Mouse (Mus musculus) lung, postnatal 25 days (tissue): Measurements from ENCODE around the gene Pik3c2g.

Experiments used
- DNase-seq: peaks from one replicate; pipeline ENCODE4 v3.0.0; 2022; ENCODE audit warnings: low spot score

Gene Pik3c2g

DNA sequence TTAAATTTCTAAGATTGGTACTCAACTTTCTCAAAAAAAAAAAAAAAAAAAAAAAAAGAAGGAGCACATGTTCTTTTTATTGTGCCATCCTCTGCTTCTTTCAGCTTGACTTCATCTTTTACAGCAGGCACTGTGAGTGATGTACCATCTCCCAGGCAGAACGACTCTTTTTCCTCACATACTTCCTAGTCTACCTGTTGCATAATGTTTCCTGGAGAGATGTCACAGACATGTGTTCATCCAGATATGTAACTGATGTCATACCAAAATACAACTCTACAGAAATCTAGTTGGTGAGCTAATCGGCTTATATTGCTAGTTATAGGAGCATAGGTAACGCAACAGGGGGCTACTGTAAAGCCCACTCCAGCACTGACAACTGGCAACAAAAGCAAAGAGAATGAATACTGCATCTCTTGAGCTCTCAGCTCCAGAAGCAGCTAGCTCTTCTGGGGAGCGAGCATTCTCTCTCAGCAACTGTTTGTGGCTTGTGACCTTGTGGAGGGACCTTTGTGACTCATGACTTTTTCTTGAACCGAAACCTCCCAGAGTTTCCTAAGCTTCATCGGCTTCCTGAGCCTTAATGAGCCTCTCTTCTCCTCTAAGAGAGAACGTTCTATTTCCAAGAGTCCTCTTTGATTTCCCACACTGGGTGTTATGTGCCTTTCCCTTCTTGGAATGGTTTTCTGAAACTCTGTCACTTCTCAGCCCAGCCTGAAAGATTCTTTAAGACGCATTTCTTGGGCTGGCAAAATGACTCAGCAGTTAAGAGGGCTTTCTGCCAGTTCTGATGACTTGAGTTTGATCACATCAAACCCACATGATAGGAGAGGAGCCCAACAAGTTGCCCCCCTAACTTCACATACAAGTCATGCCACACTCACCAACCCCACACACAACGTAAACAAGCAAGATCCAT lies 148.9 kb downstream of the Pik3c2g start:
- no peak for DNase-seq

DNA sequence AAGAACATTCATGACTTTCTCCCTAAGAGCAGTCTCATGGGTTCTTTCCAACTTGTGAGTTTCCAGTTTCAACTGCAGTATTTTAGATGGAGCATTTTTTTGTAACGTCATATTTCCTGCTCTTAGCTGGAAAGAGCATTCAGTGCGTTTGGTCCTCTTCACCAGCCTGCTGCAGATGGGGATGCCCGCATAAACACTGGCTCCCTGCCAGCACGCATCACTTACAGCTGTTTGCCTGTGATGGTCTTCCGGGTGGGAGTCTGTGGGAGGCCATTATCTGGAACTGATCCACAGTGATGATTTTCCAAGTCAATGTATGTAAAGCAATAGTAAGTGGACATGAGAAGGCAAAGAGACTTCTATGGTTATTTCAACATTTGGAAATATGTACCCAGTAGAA lies 151.3 kb downstream of the Pik3c2g start:
- no peak for DNase-seq

- DNase-seq = no peak
Observed at GRCm38 (mm10) chr6:139742693-139743432, 155.8 kb downstream of the Pik3c2g start.

GRCm38 (mm10) chr6:139746758-139747479 lies 159.9 kb downstream of the Pik3c2g start:
- DNase-seq = no peak

DNA sequence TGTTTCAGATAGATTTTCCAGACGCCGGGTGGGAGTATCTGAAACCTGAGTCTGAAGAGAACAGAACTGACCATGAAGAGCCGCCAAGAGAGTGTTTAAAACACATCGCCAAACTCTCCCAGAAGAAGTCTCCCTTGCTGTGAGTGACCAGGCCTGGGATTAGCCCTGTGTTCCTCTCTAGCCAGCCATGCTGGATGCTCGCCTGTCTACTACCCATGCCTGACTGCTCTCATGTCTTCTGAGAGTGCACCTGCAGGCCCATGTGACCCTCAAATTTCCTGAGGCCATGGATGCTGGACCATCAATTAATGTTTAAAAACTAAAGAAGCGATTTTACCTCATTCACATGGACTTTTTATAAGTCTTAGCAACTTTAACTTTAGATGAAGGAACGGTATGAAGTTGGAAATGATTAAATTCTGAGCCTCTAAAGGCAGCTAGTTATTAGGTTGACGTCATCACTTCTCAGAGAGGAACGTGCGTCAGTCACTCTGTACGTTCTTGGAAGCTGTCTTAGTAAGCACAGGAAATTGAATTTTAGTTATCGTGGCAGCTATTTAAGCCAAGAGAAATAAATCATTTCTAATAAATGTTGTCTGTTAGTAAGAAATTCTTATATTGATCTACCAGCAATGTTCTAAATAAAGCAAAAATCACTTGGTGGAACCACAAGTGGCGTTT lies 161.2 kb downstream of the Pik3c2g start:
- no peak for DNase-seq

GRCm38 (mm10) chr6:139750599-139750998 lies 163.6 kb downstream of the Pik3c2g start:
- DNase-seq = no peak

DNA sequence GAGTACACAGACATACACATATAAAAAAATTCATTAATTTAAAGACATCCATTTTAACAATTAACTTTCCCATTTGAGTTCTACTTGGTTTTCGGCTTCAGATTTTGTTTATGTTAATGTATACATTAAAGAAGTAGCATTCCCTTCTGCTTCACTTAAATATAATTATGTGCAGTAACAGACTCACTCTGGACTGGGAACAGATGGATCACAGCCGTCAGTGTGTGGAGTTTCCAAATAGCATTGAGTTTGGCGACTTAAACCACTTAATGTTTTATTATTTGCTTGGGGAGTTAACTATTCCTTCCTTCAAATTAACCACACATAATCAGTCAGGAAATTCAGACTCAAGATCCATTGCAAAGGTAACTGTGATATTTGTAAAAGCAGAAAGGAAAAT lies 164.0 kb downstream of the Pik3c2g start:
- DNase-seq = no peak

DNA sequence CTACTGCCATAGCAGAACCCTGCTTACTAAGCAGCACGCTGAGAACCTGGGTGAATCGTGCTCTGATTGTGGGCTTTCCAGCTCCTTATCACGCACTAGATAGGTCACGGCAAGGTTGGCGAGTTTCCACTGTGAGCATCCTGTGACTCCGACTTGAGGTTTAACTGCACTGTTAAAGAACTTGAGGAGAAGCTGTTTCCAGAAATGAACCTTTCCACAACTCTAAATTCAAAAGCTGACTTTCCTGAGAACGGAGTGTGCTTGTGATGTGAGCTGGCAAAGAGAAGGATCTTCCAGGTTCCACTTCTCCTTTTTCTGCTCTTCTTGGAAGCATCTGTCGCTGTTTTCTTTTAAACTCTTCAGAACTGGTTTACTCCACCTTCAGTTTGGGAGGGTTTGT lies 170.9 kb downstream of the Pik3c2g start:
- no peak for DNase-seq

DNA sequence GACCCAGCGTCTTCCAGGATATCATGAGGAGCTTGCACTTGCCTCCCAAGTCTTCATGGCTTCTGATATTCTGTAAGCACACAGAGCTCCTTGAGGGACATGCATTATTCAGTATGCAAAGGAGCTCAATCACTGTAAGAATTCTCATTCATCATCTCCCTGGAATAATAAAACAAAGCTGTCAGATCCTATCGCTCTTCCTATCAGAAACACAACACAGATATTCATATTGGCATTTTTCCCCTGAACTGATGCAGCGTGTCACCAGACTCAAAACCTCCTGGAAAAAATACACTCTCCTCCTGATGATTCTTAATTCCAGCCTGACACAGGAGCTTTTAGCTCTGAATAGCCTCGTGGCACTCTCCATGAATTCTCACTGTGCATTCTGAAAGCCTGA lies 174.0 kb downstream of the Pik3c2g start:
- DNase-seq = no peak

DNA sequence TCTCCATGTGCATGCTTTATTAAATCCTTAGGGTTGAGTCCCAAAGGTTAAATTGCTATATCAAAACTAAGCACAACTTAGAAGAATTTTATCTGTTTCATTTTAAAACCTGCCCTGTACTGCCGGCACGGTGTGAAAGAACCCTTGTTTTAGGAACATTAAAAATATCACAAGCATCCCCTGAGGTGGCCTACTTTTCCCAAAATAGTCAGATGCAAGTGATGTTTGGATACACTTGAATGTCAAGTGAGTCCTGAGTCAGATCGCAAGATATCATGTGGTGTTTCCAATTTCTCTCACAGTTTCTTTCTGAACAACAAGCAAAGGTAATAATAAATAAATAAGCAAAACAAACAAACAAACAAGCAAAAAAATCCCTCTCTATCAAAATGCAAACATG lies 177.4 kb downstream of the Pik3c2g start:
- DNase-seq = no peak

GRCm38 (mm10) chr6:139769744-139770473 lies 182.9 kb downstream of the Pik3c2g start:
- DNase-seq = no peak

- no peak for DNase-seq
Observed at GRCm38 (mm10) chr6:139770535-139770934, 183.5 kb downstream of the Pik3c2g start.

DNA sequence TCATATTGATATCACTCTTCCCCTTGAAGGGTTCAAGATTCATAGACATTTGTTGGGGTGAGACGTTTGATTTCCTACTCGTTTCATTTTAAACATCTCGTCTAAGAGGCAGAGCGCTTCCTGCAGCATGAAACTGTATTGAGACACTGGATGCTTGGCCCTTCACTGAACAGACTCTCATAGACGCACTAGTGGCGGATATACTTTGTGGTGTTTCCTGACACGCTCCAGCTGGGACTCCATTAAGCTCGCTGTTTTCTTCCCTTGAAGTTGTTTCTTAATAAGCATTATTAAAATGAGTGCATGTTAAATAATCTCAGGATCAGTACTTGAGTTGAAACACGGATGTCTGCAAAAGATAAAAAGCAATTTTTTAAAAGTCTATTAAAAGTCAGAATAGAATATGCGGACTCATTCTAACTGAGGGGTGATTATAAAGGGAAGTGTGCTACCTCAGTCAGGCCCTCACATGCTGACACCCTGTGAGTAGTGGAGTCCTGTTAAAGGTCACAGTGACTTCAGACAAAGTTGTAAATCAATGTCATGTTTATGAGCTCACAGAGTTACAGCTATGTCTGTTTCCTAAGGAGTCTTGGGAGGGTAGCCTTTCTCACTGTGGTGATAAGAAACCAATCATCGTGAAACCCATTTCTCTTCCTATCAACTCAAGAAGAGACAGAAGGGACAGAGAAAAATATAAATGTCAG lies 190.7 kb downstream of the Pik3c2g start:
- DNase-seq = peak; percentile 37

DNA sequence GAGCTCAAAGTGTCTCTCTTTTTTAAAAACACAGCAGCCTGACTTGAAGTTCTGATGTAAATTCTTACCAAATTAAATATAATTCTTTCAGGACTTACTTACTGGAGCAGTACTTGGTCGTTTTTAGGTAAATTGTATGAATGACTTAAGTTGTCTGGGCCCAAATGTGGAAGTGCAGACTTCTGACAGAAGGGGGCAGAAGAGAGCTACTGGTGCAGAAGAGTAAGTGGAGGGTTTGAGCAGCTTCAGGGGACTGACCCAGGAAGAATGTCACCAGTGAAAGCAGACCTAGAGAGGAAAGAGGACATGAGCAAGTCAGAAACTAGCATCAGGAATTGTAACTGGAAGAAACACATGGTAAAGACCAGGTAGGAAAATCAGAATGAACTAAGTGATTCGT lies 193.0 kb downstream of the Pik3c2g start:
- DNase-seq = no peak

DNA sequence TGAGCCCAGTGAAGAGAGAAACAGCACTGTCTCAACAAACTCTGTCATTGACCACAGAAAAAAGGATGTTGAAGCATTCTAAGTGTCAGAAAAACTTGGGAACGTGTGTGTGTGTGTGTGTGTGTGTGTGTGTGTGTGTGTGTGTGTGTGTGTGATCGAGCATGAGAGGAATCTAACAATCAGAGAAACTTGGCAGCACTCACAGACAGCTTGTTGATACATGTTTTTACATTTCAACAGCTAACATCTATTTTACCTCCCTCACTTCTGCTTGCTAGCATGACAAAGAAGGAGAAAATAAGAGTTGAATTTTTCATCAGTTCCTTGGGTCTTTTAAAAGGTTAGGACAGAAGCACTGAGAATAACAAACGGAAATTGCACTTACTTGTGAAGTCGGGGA lies 202.5 kb downstream of the Pik3c2g start:
- no peak for DNase-seq

DNA sequence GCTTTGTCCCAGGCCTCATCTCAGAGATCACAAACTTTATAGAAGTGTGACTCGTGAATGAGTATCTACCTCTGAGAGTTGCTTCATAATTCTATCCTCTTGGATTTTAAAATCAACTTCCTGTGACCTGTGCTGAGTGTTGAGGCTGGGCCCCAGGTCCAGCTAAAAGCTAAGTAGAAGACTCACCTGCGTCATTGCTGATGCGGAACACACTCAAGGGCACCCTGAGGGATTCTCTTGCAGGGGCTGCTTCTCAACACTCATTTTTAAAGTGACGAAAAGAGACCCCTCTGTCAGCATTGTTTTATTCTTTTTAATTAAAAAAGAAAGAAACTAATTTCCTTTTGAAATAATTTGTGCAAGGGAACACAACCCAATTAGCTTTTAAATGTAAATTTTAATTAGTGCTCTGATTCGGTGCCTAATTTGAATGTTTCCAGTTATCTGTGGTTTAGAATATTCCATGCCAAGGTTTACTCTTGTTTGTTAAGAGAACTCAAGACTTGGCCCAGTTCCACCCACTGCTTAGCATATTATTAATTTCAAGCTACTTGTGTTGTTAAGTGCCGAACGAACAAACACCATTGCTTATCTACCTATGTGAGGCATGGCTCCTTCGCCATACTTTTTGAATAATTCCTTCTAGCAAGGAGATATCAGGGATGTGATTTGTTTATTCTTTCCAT lies 212.7 kb downstream of the Pik3c2g start:
- no peak for DNase-seq

- no peak for DNase-seq
Observed at GRCm38 (mm10) chr6:139821916-139822315, 234.9 kb downstream of the Pik3c2g start.

DNA sequence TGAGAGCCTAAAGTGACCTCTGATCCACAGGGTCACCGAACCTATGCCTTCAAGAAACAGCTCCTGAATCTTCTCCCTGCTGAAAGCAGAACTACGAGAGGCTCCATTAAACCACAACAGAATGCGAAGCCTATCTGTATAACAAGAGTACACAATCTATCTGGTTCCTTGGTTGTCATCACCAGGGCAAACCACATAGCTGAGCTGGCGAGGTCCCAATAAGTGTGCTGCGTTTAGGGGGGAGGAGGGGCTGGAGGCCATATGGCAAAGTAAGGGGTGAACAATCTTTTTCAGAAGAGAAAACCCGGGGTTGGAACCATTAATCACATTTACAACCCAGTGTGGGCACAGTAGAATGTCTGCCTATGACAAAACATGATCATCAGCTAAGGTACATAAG lies 251.2 kb downstream of the Pik3c2g start:
- DNase-seq = no peak

GRCm38 (mm10) chr6:139838713-139839112 lies 251.7 kb downstream of the Pik3c2g start:
- no peak for DNase-seq

GRCm38 (mm10) chr6:139839907-139840306 lies 252.9 kb downstream of the Pik3c2g start:
- DNase-seq = no peak
